Mouse (Mus musculus): ENCODE results near the gene Rab43.

GRCm38 (mm10) chr6:87841635-87842034 is 29.7 kb upstream of the Rab43 start:
- TF ChIP-seq POLR2A (IDR thresholded peaks at IDR 0.05; ENCODE audit: low read depth, low read length) (no peak), CTCF (conservative IDR thresholded peaks at IDR 0.05; ENCODE audit: insufficient read depth, insufficient read length, low read depth, low read length) (no peak)
